8 mouse cellular contexts compared by ENCODE assay signal in genomic region chr17:47596839-47597164, GRCm38 (mm10). TPM values are rescaled to one million over a fixed set of nuclear protein-coding genes. Genes with fewer than 3 reads are reported as not detected.
A peak's percentile ranks its signal among the peaks of the same experiment; 100 is the strongest.
DNase-seq lines count a peak whose midpoint lies in the region; ATAC-seq and TF ChIP-seq lines count a peak whose summit lies in the region.

No protein-coding gene starts in this region.

- TF ChIP-seq CTCF in kidney, postnatal 0 days (IDR thresholded peaks at IDR 0.05; ENCODE audit: low read depth) = no peak

- no peaks in the 10 kb centered on the region for H3K27me3 ChIP-seq in kidney, postnatal 0 days (ENCODE audit: insufficient read depth, low read length)
- H3K27me3 ChIP-seq in hindbrain, embryonic 14.5 days (ENCODE audit: control insufficient read depth, insufficient read depth, low read length) = no peaks in the 10 kb centered on the region
- no peaks in the 10 kb centered on the region for H3K27me3 ChIP-seq in midbrain, embryonic 12.5 days

- no peaks in the 10 kb centered on the region for H3K9me3 ChIP-seq in kidney, postnatal 0 days (replicated peaks; ENCODE audit: low read length)
- H3K9me3 ChIP-seq in hindbrain, embryonic 14.5 days (ENCODE audit: control insufficient read depth, low read length) = no peaks in the 10 kb centered on the region
- no peaks in the 10 kb centered on the region for H3K9me3 ChIP-seq in midbrain, embryonic 12.5 days

- H3K27ac ChIP-seq in kidney, postnatal 0 days = peak overlapping the region; percentile 92
- peak overlapping the region; percentile 90 for H3K27ac ChIP-seq in brown adipose tissue, adult 24 weeks (replicated peaks; ENCODE audit: low read depth, low read length)
- peak overlapping the region; percentile 83 for H3K27ac ChIP-seq in hindbrain, embryonic 14.5 days
- H3K27ac ChIP-seq in midbrain, embryonic 12.5 days (replicated peaks) = peak overlapping the region; percentile 93

- WGBS in kidney, postnatal 0 days = 64% methylated on average over 5 of the region's 5 CpGs
- 69% methylated on average over 5 of the region's 5 CpGs for WGBS in hindbrain, embryonic 14.5 days
- 44% methylated on average over 5 of the region's 5 CpGs for WGBS in midbrain, embryonic 12.5 days

- peaks cover 22% of the 10 kb centered on the region for H3K36me3 ChIP-seq in kidney, postnatal 0 days (ENCODE audit: insufficient read depth, low read length)
- H3K36me3 ChIP-seq in hindbrain, embryonic 14.5 days (replicated peaks; ENCODE audit: control insufficient read depth, insufficient read depth) = peaks cover 37% of the 10 kb centered on the region
- H3K36me3 ChIP-seq in midbrain, embryonic 12.5 days = peaks cover 38% of the 10 kb centered on the region

- ATAC-seq in kidney, postnatal 0 days (replicated peaks; ENCODE audit: low FRiP score, low read depth) = no peak
- ATAC-seq in hindbrain, embryonic 14.5 days (ENCODE audit: low FRiP score) = no peak
- no peak for ATAC-seq in midbrain, embryonic 12.5 days (ENCODE audit: low FRiP score, low read depth)

- no peak for DNase-seq in kidney, postnatal 0 days (ENCODE audit: low spot score)
- DNase-seq in kidney, postnatal 25 days = no peak
- DNase-seq in hindbrain, embryonic 14.5 days (ENCODE audit: low spot score) = no peak
- DNase-seq in layer of hippocampus, adult 18-20 months (ENCODE audit: low spot score in 2 of 2) = no peak
- DNase-seq in cerebellum, adult 8-10 months = no peak
- DNase-seq in left cerebral cortex, postnatal 36 days (ENCODE audit: low spot score in 2 of 2) = no peak

- intact Hi-C loops in left cerebral cortex, postnatal 36 days (cut with DNase I) = loop anchor here (5.0 kb wide), 1 partner anchor 85 kb away; no protein-coding TSS in a partner anchor

- H3K4me1 ChIP-seq in kidney, postnatal 0 days (replicated peaks; ENCODE audit: insufficient read depth, low read length) = peaks cover 22% of the 10 kb centered on the region; the same call in 1 of the 2 replicates
- H3K4me1 ChIP-seq in brown adipose tissue, adult 24 weeks (ENCODE audit: control insufficient read depth, insufficient read depth, insufficient read length, low read length) = peaks cover 14% of the 10 kb centered on the region
- H3K4me1 ChIP-seq in hindbrain, embryonic 14.5 days (replicated peaks; ENCODE audit: control insufficient read depth, insufficient read depth, low read length) = peaks cover 34% of the 10 kb centered on the region
- H3K4me1 ChIP-seq in midbrain, embryonic 12.5 days = peaks cover 49% of the 10 kb centered on the region

- H3K9ac ChIP-seq in kidney, postnatal 0 days (ENCODE audit: low read depth, low read length) = no peak overlapping the region
- H3K9ac ChIP-seq in hindbrain, embryonic 14.5 days = no peak overlapping the region; the same call in 1 of the 2 replicates
- H3K9ac ChIP-seq in midbrain, embryonic 12.5 days (replicated peaks) = peak overlapping the region; percentile 45

- no peak overlapping the region for H3K4me3 ChIP-seq in kidney, postnatal 0 days (replicated peaks; ENCODE audit: low read depth, low read length)
- peak overlapping the region; percentile 3 for H3K4me3 ChIP-seq in brown adipose tissue, adult 24 weeks (ENCODE audit: insufficient read depth, low read depth, low read length)
- H3K4me3 ChIP-seq in hindbrain, embryonic 14.5 days (replicated peaks; ENCODE audit: low read length) = no peak overlapping the region
- no peak overlapping the region for H3K4me3 ChIP-seq in midbrain, embryonic 12.5 days

- H3K4me2 ChIP-seq in kidney, postnatal 0 days (ENCODE audit: low read length) = peak overlapping the region; percentile 65
- H3K4me2 ChIP-seq in hindbrain, embryonic 14.5 days (replicated peaks) = peak overlapping the region; percentile 91
- peak overlapping the region; percentile 95 for H3K4me2 ChIP-seq in midbrain, embryonic 12.5 days (replicated peaks)

RNA-seq across cellular contexts. Expression of gene Bysl, which starts 14.5 kb away (rescaled TPM):
- 14.7 and 15.7 TPM in 2 replicates for polyA plus RNA-seq in kidney, postnatal 0 days (2015; fragmentation: Nextera tagmentation; extraction: Ambion mirVana)
- 8.6 and 11.0 TPM in 2 replicates for polyA plus RNA-seq in brown adipose tissue, adult 24 weeks (2012; ENCODE audit: insufficient read depth, insufficient read length, missing spikeins)
- polyA plus RNA-seq in hindbrain, embryonic 14.5 days (2014; fragmentation: Nextera tagmentation; extraction: Ambion mirVana) = 33.3 and 34.3 TPM in 2 replicates
- 30.8 and 31.5 TPM in 2 replicates for polyA plus RNA-seq in midbrain, embryonic 12.5 days (2016; fragmentation: Nextera tagmentation; extraction: Ambion mirVana)
- total RNA-seq in layer of hippocampus, adult 18-20 months (2021) = 10 to 100 TPM; 19.4 to 19.5 TPM
- total RNA-seq in left cerebral cortex, postnatal 36 days (2021) = 10 to 100 TPM; 17.5 to 18.1 TPM

RNA-seq across cellular contexts. Expression of gene Med20, which starts 14.6 kb away (rescaled TPM):
- polyA plus RNA-seq in kidney, postnatal 0 days (2015; fragmentation: Nextera tagmentation; extraction: Ambion mirVana) = 37.6 and 37.9 TPM in 2 replicates
- 10.7 and 18.0 TPM in 2 replicates for polyA plus RNA-seq in brown adipose tissue, adult 24 weeks (2012; ENCODE audit: insufficient read depth, insufficient read length, missing spikeins)
- polyA plus RNA-seq in hindbrain, embryonic 14.5 days (2014; fragmentation: Nextera tagmentation; extraction: Ambion mirVana) = 42.3 and 44.7 TPM in 2 replicates
- polyA plus RNA-seq in midbrain, embryonic 12.5 days (2016; fragmentation: Nextera tagmentation; extraction: Ambion mirVana) = 39.5 and 41.0 TPM in 2 replicates
- total RNA-seq in layer of hippocampus, adult 18-20 months (2021) = 10 to 100 TPM; 33.4 to 36.9 TPM
- 10 to 100 TPM; 24.7 to 30.7 TPM for total RNA-seq in left cerebral cortex, postnatal 36 days (2021)

RNA-seq across cellular contexts. Expression of gene Gm20517, which starts 14.6 kb away (rescaled TPM):
- polyA plus RNA-seq in kidney, postnatal 0 days (2015; fragmentation: Nextera tagmentation; extraction: Ambion mirVana) = 1.5 and 1.8 TPM in 2 replicates
- 1.2 and 5.0 TPM in 2 replicates for polyA plus RNA-seq in brown adipose tissue, adult 24 weeks (2012; ENCODE audit: insufficient read depth, insufficient read length, missing spikeins)
- 3.0 and 3.1 TPM in 2 replicates for polyA plus RNA-seq in hindbrain, embryonic 14.5 days (2014; fragmentation: Nextera tagmentation; extraction: Ambion mirVana)
- 2.2 and 2.5 TPM in 2 replicates for polyA plus RNA-seq in midbrain, embryonic 12.5 days (2016; fragmentation: Nextera tagmentation; extraction: Ambion mirVana)
- total RNA-seq in layer of hippocampus, adult 18-20 months (2021) = 1 to 10 TPM; 4.2 to 5.8 TPM
- 1 to 10 TPM; 4.5 to 7.8 TPM for total RNA-seq in left cerebral cortex, postnatal 36 days (2021)

RNA-seq across cellular contexts. Expression of gene Usp49, which starts 33.7 kb away (rescaled TPM):
- polyA plus RNA-seq in kidney, postnatal 0 days (2015; fragmentation: Nextera tagmentation; extraction: Ambion mirVana) = 2.9 and 4.1 TPM in 2 replicates
- polyA plus RNA-seq in brown adipose tissue, adult 24 weeks (2012; ENCODE audit: insufficient read depth, insufficient read length, missing spikeins) = 2.1 and 3.3 TPM in 2 replicates
- 6.7 and 7.6 TPM in 2 replicates for polyA plus RNA-seq in hindbrain, embryonic 14.5 days (2014; fragmentation: Nextera tagmentation; extraction: Ambion mirVana)
- 10.5 and 11.9 TPM in 2 replicates for polyA plus RNA-seq in midbrain, embryonic 12.5 days (2016; fragmentation: Nextera tagmentation; extraction: Ambion mirVana)
- 10 to 100 TPM in 1 of 2 experiments, 1 to 10 TPM in 1; 9.7 to 10.8 TPM for total RNA-seq in layer of hippocampus, adult 18-20 months (2021)
- 10 to 100 TPM; 10.6 to 13.5 TPM for total RNA-seq in left cerebral cortex, postnatal 36 days (2021)
